Mouse (Mus musculus): Measurements from ENCODE around the gene Xrcc4. TPM values are rescaled to one million over a fixed set of nuclear protein-coding genes. Genes with fewer than 3 reads are reported as not detected.
"Not testable (repeated sequence)": the region's sequence is repeated elsewhere in the genome, so short reads cannot be mapped to it uniquely, and the experiment has no call there.

The Xrcc4 gene
- polyA plus RNA-seq (2015; fragmentation: Nextera tagmentation; extraction: Ambion mirVana), result 12.8 and 14.6 TPM in 2 replicates

- Histone ChIP-seq H3K9ac (peak within 1 kb of the TSS; percentile 84), H3K4me1 (peaks cover 3% of the 10 kb centered on the region; the same call in 1 of the 2 replicates), H3K9me3 (replicated peaks) (no peaks in the 10 kb centered on the region), H3K4me2 (peak within 1 kb of the TSS; percentile 92), H3K36me3 (peaks cover 6% of the 10 kb centered on the region; the same call in 1 of the 2 replicates), H3K27ac (peak within 1 kb of the TSS; percentile 89), H3K27me3 (no peaks in the 10 kb centered on the region), H3K4me3 (replicated peaks) (peak within 1 kb of the TSS; percentile 95)
- WGBS, result 3% methylated on average over 41 of the region's 41 CpGs
- peak; percentile 100 for ATAC-seq (replicated peaks; ENCODE audit: low FRiP score)
These were observed at the start of gene Xrcc4, which contains the start of gene Tmem167 for GRCm38 (mm10) chr13:90088962-90089824. Xrcc4 (minus strand) TSS chr13:90089608. Tmem167 (plus strand) TSS chr13:90089123.

- Histone ChIP-seq H3K36me3 (no peaks in the 10 kb centered on the region), H3K27me3 (no peaks in the 10 kb centered on the region), H3K27ac (no peak overlapping the region), H3K9me3 (replicated peaks) (no peaks in the 10 kb centered on the region), H3K4me1 (no peaks in the 10 kb centered on the region), H3K4me3 (replicated peaks) (no peak overlapping the region), H3K4me2 (no peak overlapping the region), H3K9ac (no peak overlapping the region)
- no peak for ATAC-seq (replicated peaks; ENCODE audit: low FRiP score)
- whole genome bisulfite sequencing, result 87% methylated on average over 3 of the region's 3 CpGs
These were observed 46.9 kb upstream of the Xrcc4 start for GRCm38 (mm10) chr13:90136156-90136910.

- Histone ChIP-seq H3K4me1 (0 out of 2 replicates have a peak, but pooled peaks cover 5% of the 10 kb centered on the region), H3K27me3 (no peaks in the 10 kb centered on the region), H3K27ac (peak overlapping the region; percentile 15; the same call in 1 of the 2 replicates), H3K4me3 (replicated peaks) (no peak overlapping the region), H3K4me2 (no peak overlapping the region), H3K9ac (no peak overlapping the region), H3K36me3 (peaks cover 12% of the 10 kb centered on the region), H3K9me3 (replicated peaks) (no peaks in the 10 kb centered on the region)
- peak; percentile 38 for ATAC-seq (replicated peaks; ENCODE audit: low FRiP score)
- 36% methylated on average over 1 of the region's 1 CpGs for WGBS
These were observed 22.3 kb upstream of the Xrcc4 start for GRCm38 (mm10) chr13:90111681-90112080.

GRCm38 (mm10) chr13:90108746-90109145, 19.3 kb upstream of the Xrcc4 start:
- H3K4me3 ChIP-seq (replicated peaks); ATAC-seq (replicated peaks; ENCODE audit: low FRiP score); H3K27me3 ChIP-seq; H3K4me2 ChIP-seq; H3K9me3 ChIP-seq (replicated peaks); H3K9ac ChIP-seq; H3K4me1 ChIP-seq: not testable (repeated sequence)
- H3K36me3 ChIP-seq, result peaks cover 39% of the 10 kb centered on the region
- 88% methylated on average over 5 of the region's 5 CpGs for WGBS
- H3K27ac ChIP-seq, result 0 out of 2 replicates have a peak overlapping the region, but pooled peaks have one; percentile 60

- no peaks in the 10 kb centered on the region for H3K27me3 ChIP-seq
- H3K9me3 ChIP-seq (replicated peaks), result no peaks in the 10 kb centered on the region
- ATAC-seq (replicated peaks; ENCODE audit: low FRiP score), result 0 out of 2 replicates have a peak, but pooled peaks have one; percentile 26
- no peak overlapping the region for H3K4me2 ChIP-seq
- no peak overlapping the region for H3K9ac ChIP-seq
- peaks cover 59% of the 10 kb centered on the region for H3K36me3 ChIP-seq
- H3K4me1 ChIP-seq, result no peaks in the 10 kb centered on the region
- 80% methylated on average over 7 of the region's 7 CpGs for WGBS
- H3K4me3 ChIP-seq (replicated peaks), result no peak overlapping the region
- H3K27ac ChIP-seq, result no peak overlapping the region
These were observed 16.7 kb upstream of the Xrcc4 start for GRCm38 (mm10) chr13:90106139-90106538.

- Histone ChIP-seq H3K36me3 (peaks cover 56% of the 10 kb centered on the region), H3K27me3 (no peaks in the 10 kb centered on the region), H3K4me1 (no peaks in the 10 kb centered on the region), H3K27ac (no peak overlapping the region), H3K4me3 (replicated peaks) (no peak overlapping the region), H3K9me3 (replicated peaks) (no peaks in the 10 kb centered on the region), H3K4me2 (no peak overlapping the region), H3K9ac (no peak overlapping the region)
- no peak for ATAC-seq (replicated peaks; ENCODE audit: low FRiP score)
These were observed 12.1 kb upstream of the Xrcc4 start for GRCm38 (mm10) chr13:90101514-90101913.

- peak; percentile 79 for ATAC-seq (replicated peaks; ENCODE audit: low FRiP score)
- WGBS, result under 1% methylated on average over 27 of the region's 27 CpGs
- peak overlapping the region; percentile 89 for H3K27ac ChIP-seq
- H3K9me3 ChIP-seq (replicated peaks), result no peaks in the 10 kb centered on the region
- peak overlapping the region; percentile 95 for H3K4me3 ChIP-seq (replicated peaks)
- H3K4me1 ChIP-seq, result peaks cover 3% of the 10 kb centered on the region; the same call in 1 of the 2 replicates
- peak overlapping the region; percentile 92 for H3K4me2 ChIP-seq
- H3K27me3 ChIP-seq, result no peaks in the 10 kb centered on the region
- peak overlapping the region; percentile 84 for H3K9ac ChIP-seq
- H3K36me3 ChIP-seq, result peaks cover 6% of the 10 kb centered on the region; the same call in 1 of the 2 replicates
These were observed 396 bp upstream of the Xrcc4 start for GRCm38 (mm10) chr13:90089825-90090183.

- Histone ChIP-seq H3K4me1 (no peaks in the 10 kb centered on the region), H3K9ac (no peak overlapping the region), H3K4me2 (no peak overlapping the region), H3K27me3 (no peaks in the 10 kb centered on the region), H3K36me3 (no peaks in the 10 kb centered on the region), H3K9me3 (replicated peaks) (no peaks in the 10 kb centered on the region), H3K4me3 (replicated peaks) (no peak overlapping the region), H3K27ac (no peak overlapping the region)
- WGBS, result 84% methylated on average over 1 of the region's 1 CpGs
- no peak for ATAC-seq (replicated peaks; ENCODE audit: low FRiP score)
These were observed 27.5 kb downstream of the Xrcc4 start for GRCm38 (mm10) chr13:90061877-90062276.

- H3K27ac ChIP-seq, result no peak overlapping the region
- H3K4me1 ChIP-seq, result no peaks in the 10 kb centered on the region
- no peaks in the 10 kb centered on the region for H3K9me3 ChIP-seq (replicated peaks)
- no peak overlapping the region for H3K4me2 ChIP-seq
- no peaks in the 10 kb centered on the region for H3K27me3 ChIP-seq
- WGBS, result 77% methylated on average over 3 of the region's 3 CpGs
- ATAC-seq (replicated peaks; ENCODE audit: low FRiP score), result no peak
- H3K4me3 ChIP-seq (replicated peaks), result no peak overlapping the region
- no peaks in the 10 kb centered on the region for H3K36me3 ChIP-seq
- no peak overlapping the region for H3K9ac ChIP-seq
These were observed 37.0 kb downstream of the Xrcc4 start for GRCm38 (mm10) chr13:90052408-90052807.

DNA sequence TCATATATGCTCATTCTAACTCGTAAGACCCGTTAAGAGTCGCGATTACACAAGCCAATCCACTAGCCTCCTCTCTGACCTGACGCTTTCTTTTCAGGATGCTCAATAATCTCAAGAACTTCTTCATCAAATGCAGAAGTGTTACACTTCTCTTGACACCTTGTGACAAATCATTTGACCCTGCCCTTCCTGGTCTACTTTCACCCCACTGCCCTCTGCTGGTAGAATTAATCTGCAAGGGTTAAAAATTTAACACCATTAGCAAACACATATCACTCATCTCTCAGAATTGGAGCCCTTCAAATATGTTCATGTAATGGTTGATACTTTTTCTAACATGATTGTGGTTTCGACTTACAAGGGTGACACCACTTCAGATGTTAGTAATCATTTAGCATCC, 37.7 kb downstream of the Xrcc4 start:
- Histone ChIP-seq H3K9me3 (replicated peaks) (no peaks in the 10 kb centered on the region), H3K4me3 (replicated peaks) (no peak overlapping the region), H3K4me2 (no peak overlapping the region), H3K9ac (no peak overlapping the region), H3K4me1 (no peaks in the 10 kb centered on the region), H3K27me3 (no peaks in the 10 kb centered on the region), H3K36me3 (no peaks in the 10 kb centered on the region), H3K27ac (no peak overlapping the region)
- WGBS, result 80% methylated on average over 6 of the region's 6 CpGs
- no peak for ATAC-seq (replicated peaks; ENCODE audit: low FRiP score)

GRCm38 (mm10) chr13:90039613-90040012, 49.8 kb downstream of the Xrcc4 start:
- Histone ChIP-seq H3K4me2 (no peak overlapping the region), H3K4me1 (no peaks in the 10 kb centered on the region), H3K4me3 (replicated peaks) (no peak overlapping the region), H3K9me3 (replicated peaks) (no peaks in the 10 kb centered on the region), H3K9ac (no peak overlapping the region), H3K27me3 (no peaks in the 10 kb centered on the region), H3K36me3 (no peaks in the 10 kb centered on the region), H3K27ac (no peak overlapping the region)
- peak; percentile 66; the same call in 1 of the 2 replicates for ATAC-seq (replicated peaks; ENCODE audit: low FRiP score)
- WGBS, result 14% methylated on average over 2 of the region's 2 CpGs

GRCm38 (mm10) chr13:90032977-90033376, 56.4 kb downstream of the Xrcc4 start:
- H3K4me3 ChIP-seq (replicated peaks), result no peak overlapping the region
- ATAC-seq (replicated peaks; ENCODE audit: low FRiP score), result no peak
- no peaks in the 10 kb centered on the region for H3K9me3 ChIP-seq (replicated peaks)
- 84% methylated on average over 4 of the region's 4 CpGs for WGBS
- H3K4me1 ChIP-seq, result no peaks in the 10 kb centered on the region
- no peaks in the 10 kb centered on the region for H3K36me3 ChIP-seq
- no peaks in the 10 kb centered on the region for H3K27me3 ChIP-seq
- no peak overlapping the region for H3K4me2 ChIP-seq
- no peak overlapping the region for H3K27ac ChIP-seq
- no peak overlapping the region for H3K9ac ChIP-seq

Data from kidney, embryonic 15.5 days (tissue).